In the genomic region with DNA sequence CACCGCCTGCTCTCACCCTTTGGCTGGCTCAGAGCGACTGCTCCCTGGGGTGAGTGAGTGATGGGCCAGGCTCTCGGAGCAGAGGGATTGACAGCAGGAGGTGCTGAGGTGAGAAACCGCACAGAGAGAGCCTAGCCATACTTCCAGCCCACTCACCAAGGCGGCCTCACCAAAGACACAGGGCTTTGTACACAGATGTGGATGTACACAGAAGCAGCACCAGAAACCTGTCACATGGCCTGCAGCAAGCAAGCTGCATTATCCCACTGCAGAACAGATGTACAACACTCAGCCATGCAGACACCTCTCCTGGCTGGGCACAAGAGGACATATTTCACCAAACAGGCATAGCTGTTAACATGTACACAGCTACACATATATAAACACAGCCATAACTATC, we compare ENCODE assay signal across 34 mouse cellular contexts. TPM values are rescaled to one million over a fixed set of nuclear protein-coding genes. Genes with fewer than 3 reads are reported as not detected.
DNase-seq lines count a peak whose midpoint lies in the region; ATAC-seq and TF ChIP-seq lines count a peak whose summit lies in the region.
"Had no signal": no experiment of that assay in that cellular context is flagged by ENCODE, and none has a peak within 500 bp of the region (broad histone marks: within the 10 kb centered on the region; RNA-seq: fewer than 3 reads in every experiment).

No protein-coding gene starts in this region.

- no peak for TF ChIP-seq CTCF in hindbrain, postnatal 0 days (IDR thresholded peaks at IDR 0.05; ENCODE audit: low read depth)

- WGBS in forebrain, embryonic 13.5 days = 47% methylated on average over 5 of the region's 5 CpGs
- WGBS in forebrain, embryonic 11.5 days = 42% methylated on average over 5 of the region's 5 CpGs
- WGBS in hindbrain, postnatal 0 days = 28% methylated on average over 5 of the region's 5 CpGs
- 32% methylated on average over 5 of the region's 5 CpGs for WGBS in hindbrain, embryonic 12.5 days
- 39% methylated on average over 5 of the region's 5 CpGs for WGBS in midbrain, embryonic 13.5 days

- no peak overlapping the region for H3K4me3 ChIP-seq in forebrain, embryonic 13.5 days
- no peak overlapping the region for H3K4me3 ChIP-seq in forebrain, embryonic 11.5 days (ENCODE audit: low read depth, low read length)
- H3K4me3 ChIP-seq in hindbrain, postnatal 0 days (ENCODE audit: low read length) = no peak overlapping the region
- no peak overlapping the region for H3K4me3 ChIP-seq in hindbrain, embryonic 12.5 days
- H3K4me3 ChIP-seq in midbrain, embryonic 13.5 days (replicated peaks) = no peak overlapping the region
- H3K4me3 ChIP-seq: embryonic facial prominence, embryonic 12.5 days; heart, embryonic 10.5 days; limb, embryonic 10.5 days; liver, embryonic 15.5 days; lung, embryonic 15.5 days; myocyte; neural tube, embryonic 13.5 days had no signal

- no peak overlapping the region for H3K9ac ChIP-seq in forebrain, embryonic 13.5 days
- H3K9ac ChIP-seq in forebrain, embryonic 11.5 days (ENCODE audit: low read length) = no peak overlapping the region
- no peak overlapping the region for H3K9ac ChIP-seq in hindbrain, postnatal 0 days (replicated peaks; ENCODE audit: low read length)
- no peak overlapping the region for H3K9ac ChIP-seq in hindbrain, embryonic 12.5 days
- H3K9ac ChIP-seq in midbrain, embryonic 13.5 days (replicated peaks) = no peak overlapping the region
- H3K9ac ChIP-seq: embryonic facial prominence, embryonic 12.5 days; liver, embryonic 15.5 days; lung, embryonic 15.5 days; neural tube, embryonic 13.5 days had no signal

- H3K36me3 ChIP-seq in forebrain, embryonic 13.5 days (ENCODE audit: poor library complexity, severe bottlenecking) = peaks cover 39% of the 10 kb centered on the region
- H3K36me3 ChIP-seq in forebrain, embryonic 11.5 days (ENCODE audit: control insufficient read depth, insufficient read depth, low read length) = no peaks in the 10 kb centered on the region; the same call in 1 of the 2 replicates
- H3K36me3 ChIP-seq in hindbrain, postnatal 0 days (ENCODE audit: insufficient read depth, low read length) = peaks cover 34% of the 10 kb centered on the region
- peaks cover 34% of the 10 kb centered on the region for H3K36me3 ChIP-seq in hindbrain, embryonic 12.5 days
- peaks cover 37% of the 10 kb centered on the region for H3K36me3 ChIP-seq in midbrain, embryonic 13.5 days

- 0 out of 2 replicates have a peak overlapping the region, but pooled peaks have one; percentile 28 for H3K27ac ChIP-seq in forebrain, embryonic 13.5 days
- no peak overlapping the region for H3K27ac ChIP-seq in forebrain, embryonic 11.5 days (ENCODE audit: low read depth, low read length)
- 0 out of 2 replicates have a peak overlapping the region, but pooled peaks have one; percentile 36 for H3K27ac ChIP-seq in hindbrain, postnatal 0 days
- no peak overlapping the region for H3K27ac ChIP-seq in hindbrain, embryonic 12.5 days
- H3K27ac ChIP-seq in midbrain, embryonic 13.5 days = peak overlapping the region; percentile 14; the same call in 1 of the 2 replicates
- H3K27ac ChIP-seq: embryonic facial prominence, embryonic 12.5 days; heart, embryonic 10.5 days; limb, embryonic 10.5 days; liver, embryonic 15.5 days; lung, embryonic 15.5 days; neural tube, embryonic 13.5 days had no signal

- no peak for ATAC-seq in forebrain, embryonic 13.5 days
- ATAC-seq in forebrain, embryonic 11.5 days (replicated peaks; ENCODE audit: low FRiP score) = no peak
- no peak for ATAC-seq in hindbrain, postnatal 0 days
- ATAC-seq in hindbrain, embryonic 12.5 days (ENCODE audit: low FRiP score) = no peak
- no peak for ATAC-seq in midbrain, embryonic 13.5 days
- ATAC-seq: CD4-positive, CD25-positive, alpha-beta regulatory T cell, adult 4 months; inflammation-experienced regulatory T-cells, adult 6 months had no signal

- no peaks in the 10 kb centered on the region for H3K9me3 ChIP-seq in forebrain, embryonic 13.5 days (replicated peaks)
- H3K9me3 ChIP-seq in forebrain, embryonic 11.5 days (ENCODE audit: control insufficient read depth, low read length) = no peaks in the 10 kb centered on the region
- no peaks in the 10 kb centered on the region for H3K9me3 ChIP-seq in hindbrain, postnatal 0 days (ENCODE audit: low read length)
- H3K9me3 ChIP-seq in hindbrain, embryonic 12.5 days (replicated peaks) = no peaks in the 10 kb centered on the region
- H3K9me3 ChIP-seq in midbrain, embryonic 13.5 days = no peaks in the 10 kb centered on the region
- H3K9me3 ChIP-seq: embryonic facial prominence, embryonic 12.5 days; heart, embryonic 10.5 days; limb, embryonic 10.5 days; liver, embryonic 15.5 days; lung, embryonic 15.5 days; neural tube, embryonic 13.5 days had no signal

- no peak overlapping the region for H3K4me2 ChIP-seq in forebrain, embryonic 13.5 days
- H3K4me2 ChIP-seq in forebrain, embryonic 11.5 days (ENCODE audit: low read depth, low read length, severe bottlenecking) = no peak overlapping the region
- H3K4me2 ChIP-seq in hindbrain, postnatal 0 days (ENCODE audit: low read depth, low read length) = no peak overlapping the region
- no peak overlapping the region for H3K4me2 ChIP-seq in hindbrain, embryonic 12.5 days (replicated peaks)
- H3K4me2 ChIP-seq in midbrain, embryonic 13.5 days (replicated peaks) = no peak overlapping the region
- H3K4me2 ChIP-seq: embryonic facial prominence, embryonic 12.5 days; liver, embryonic 15.5 days; lung, embryonic 15.5 days; neural tube, embryonic 13.5 days had no signal

- DNase-seq in forebrain, embryonic 11.5 days (ENCODE audit: low spot score) = no peak
- no peak for DNase-seq in hindbrain, postnatal 0 days (ENCODE audit: low spot score)
- DNase-seq in brain, adult 2 months (ENCODE audit: low read depth, low spot score) = peak; percentile 54
- no peak for DNase-seq in B cell, adult 2 months
- DNase-seq: adrenal gland, postnatal 14 days; cerebellum, adult 9-10 months; heart, postnatal 4 days; kidney, adult 18-20 months; kidney, postnatal 4 days; liver; lung, postnatal 4 days; thymus, adult 18-20 months; thymus, postnatal 36 days had no signal

- peaks cover 22% of the 10 kb centered on the region for H3K4me1 ChIP-seq in forebrain, embryonic 13.5 days
- H3K4me1 ChIP-seq in forebrain, embryonic 11.5 days (replicated peaks; ENCODE audit: control insufficient read depth, insufficient read depth, low read length) = 0 out of 2 replicates have a peak, but pooled peaks cover 2% of the 10 kb centered on the region
- peaks cover 3% of the 10 kb centered on the region; the same call in 1 of the 2 replicates for H3K4me1 ChIP-seq in hindbrain, postnatal 0 days (ENCODE audit: insufficient read depth, low read length)
- peaks cover 33% of the 10 kb centered on the region for H3K4me1 ChIP-seq in hindbrain, embryonic 12.5 days
- peaks cover 43% of the 10 kb centered on the region for H3K4me1 ChIP-seq in midbrain, embryonic 13.5 days (replicated peaks)
- H3K4me1 ChIP-seq: liver, embryonic 15.5 days had no signal

- peaks cover 33% of the 10 kb centered on the region for H3K27me3 ChIP-seq in forebrain, embryonic 13.5 days
- H3K27me3 ChIP-seq in forebrain, embryonic 11.5 days (ENCODE audit: control insufficient read depth, insufficient read depth, low read length) = peaks cover 3% of the 10 kb centered on the region
- H3K27me3 ChIP-seq in hindbrain, postnatal 0 days (ENCODE audit: insufficient read depth, low read length) = no peaks in the 10 kb centered on the region
- peaks cover 19% of the 10 kb centered on the region for H3K27me3 ChIP-seq in hindbrain, embryonic 12.5 days
- H3K27me3 ChIP-seq in midbrain, embryonic 13.5 days = peaks cover 17% of the 10 kb centered on the region

RNA-seq across cellular contexts. Expression of a gene that starts 1.7 kb away (rescaled TPM):
- 4.4 and 5.5 TPM in 2 replicates for polyA plus RNA-seq in forebrain, embryonic 13.5 days (2015; fragmentation: Nextera tagmentation; extraction: Ambion mirVana)
- 3.3 TPM in 2 replicates for polyA plus RNA-seq in forebrain, embryonic 11.5 days (2014; fragmentation: Nextera tagmentation; extraction: Ambion mirVana)
- total RNA-seq in hindbrain, postnatal 0 days (2014; rRNA removed) = 12.2 and 14.3 TPM in 2 replicates
- 9.8 and 12.0 TPM in 2 replicates for polyA plus RNA-seq in hindbrain, postnatal 0 days (2015; fragmentation: Nextera tagmentation; extraction: Ambion mirVana)
- polyA plus RNA-seq in hindbrain, embryonic 12.5 days (2016; fragmentation: Nextera tagmentation; extraction: Ambion mirVana) = 4.4 and 4.7 TPM in 2 replicates
- 7.7 and 9.6 TPM in 2 replicates for polyA plus RNA-seq in midbrain, embryonic 13.5 days (2015; fragmentation: Nextera tagmentation; extraction: Ambion mirVana)
- total RNA-seq: adrenal gland, postnatal 14 days; gastrocnemius, adult 8-10 months; granulocyte monocyte progenitor cell, adult 5-6 weeks; heart, postnatal 4 days; megakaryocyte-erythroid progenitor cell, adult 5-6 weeks had no signal
- polyA plus RNA-seq: CD4-positive, CD25-positive, alpha-beta regulatory T cell, adult 4 months; heart, embryonic 16.5 days; inflammation-experienced regulatory T-cells, adult 6 months; kidney, embryonic 16.5 days; limb, embryonic 10.5 days; liver, embryonic 15.5 days; myocyte had no signal

RNA-seq across cellular contexts. Expression of a gene that starts 28.1 kb away (rescaled TPM):
- 28.5 and 29.4 TPM in 2 replicates for polyA plus RNA-seq in forebrain, embryonic 13.5 days (2015; fragmentation: Nextera tagmentation; extraction: Ambion mirVana)
- polyA plus RNA-seq in forebrain, embryonic 11.5 days (2014; fragmentation: Nextera tagmentation; extraction: Ambion mirVana) = 29.2 and 31.9 TPM in 2 replicates
- 91.4 and 107 TPM in 2 replicates for total RNA-seq in hindbrain, postnatal 0 days (2014; rRNA removed)
- polyA plus RNA-seq in hindbrain, postnatal 0 days (2015; fragmentation: Nextera tagmentation; extraction: Ambion mirVana) = 86.7 and 91.7 TPM in 2 replicates
- 40.7 and 41.0 TPM in 2 replicates for polyA plus RNA-seq in hindbrain, embryonic 12.5 days (2016; fragmentation: Nextera tagmentation; extraction: Ambion mirVana)
- polyA plus RNA-seq in midbrain, embryonic 13.5 days (2015; fragmentation: Nextera tagmentation; extraction: Ambion mirVana) = 36.8 and 36.9 TPM in 2 replicates

RNA-seq across cellular contexts. Expression of a gene that starts 31.2 kb away (rescaled TPM):
- not detected in 2 replicates for polyA plus RNA-seq in forebrain, embryonic 13.5 days (2015; fragmentation: Nextera tagmentation; extraction: Ambion mirVana)
- not detected in 2 replicates for polyA plus RNA-seq in forebrain, embryonic 11.5 days (2014; fragmentation: Nextera tagmentation; extraction: Ambion mirVana)
- total RNA-seq in hindbrain, postnatal 0 days (2014; rRNA removed) = not detected in 2 replicates
- not detected in 2 replicates for polyA plus RNA-seq in hindbrain, postnatal 0 days (2015; fragmentation: Nextera tagmentation; extraction: Ambion mirVana)
- not detected in 2 replicates for polyA plus RNA-seq in hindbrain, embryonic 12.5 days (2016; fragmentation: Nextera tagmentation; extraction: Ambion mirVana)
- not detected in 2 replicates for polyA plus RNA-seq in midbrain, embryonic 13.5 days (2015; fragmentation: Nextera tagmentation; extraction: Ambion mirVana)
- total RNA-seq: adrenal gland, postnatal 14 days; gastrocnemius, adult 8-10 months; granulocyte monocyte progenitor cell, adult 5-6 weeks; heart, postnatal 4 days; layer of hippocampus, postnatal 10 days; megakaryocyte-erythroid progenitor cell, adult 5-6 weeks had no signal
- polyA plus RNA-seq: CD4-positive, CD25-positive, alpha-beta regulatory T cell, adult 4 months; embryonic facial prominence, embryonic 12.5 days; frontal cortex, adult 2 months; heart, embryonic 10.5 days; heart, embryonic 16.5 days; inflammation-experienced regulatory T-cells, adult 6 months; kidney, embryonic 16.5 days; limb, embryonic 10.5 days; liver, embryonic 15.5 days; lung, embryonic 15.5 days; myocyte; neural tube, embryonic 13.5 days; small intestine, adult 2 months; stomach, embryonic 16.5 days had no signal

Comparison
In these comparisons a context has a peak if more than half of its experiments do, and no peak if none do; other contexts are left out.
1. H3K27ac ChIP-seq: peak in forebrain, embryonic 13.5 days (single experiment), hindbrain, postnatal 0 days (single experiment) and midbrain, embryonic 13.5 days (single experiment); none in forebrain, embryonic 11.5 days (single experiment) and hindbrain, embryonic 12.5 days (single experiment).